Mouse (Mus musculus): Measurements from ENCODE around the gene Mbnl2. TPM values are rescaled to one million over a fixed set of nuclear protein-coding genes. Genes with fewer than 3 reads are reported as not detected.

Gene Mbnl2
- total and polyA plus RNA-seq, 3 experiments, result 24.4 to 158 (median 70.1) TPM

GRCm38 (mm10) chr14:120434831-120435230, 159.4 kb downstream of the Mbnl2 start:
- no peak for DNase-seq (ENCODE audit: low spot score)
- TF ChIP-seq GATA1 (IDR thresholded peaks at IDR 0.05; ENCODE audit: borderline replicate concordance, low read length) (no peak), GATA2 (IDR thresholded peaks at IDR 0.05; ENCODE audit: borderline replicate concordance, low read depth, low read length) (no peak), CTCF (IDR thresholded peaks at IDR 0.05; ENCODE audit: low read depth, low read length) (no peak), POLR2AphosphoS5 (IDR thresholded peaks at IDR 0.05; ENCODE audit: insufficient replicate concordance, low read depth, low read length) (no peak), TAL1 (conservative IDR thresholded peaks at IDR 0.05; ENCODE audit: low read depth, low read length) (no peak)
- Histone ChIP-seq H3K9me3 (replicated peaks) (no peaks in the 10 kb centered on the region; the same call in 1 of the 2 replicates), H3K36me3 (replicated peaks) (no peaks in the 10 kb centered on the region), H3K4me3 (ENCODE audit: low read depth, low read length) (no peak overlapping the region), H3K27me3 (ENCODE audit: insufficient read depth, low read length) (no peaks in the 10 kb centered on the region), H3K4me1 (ENCODE audit: insufficient read depth, low read depth, low read length) (no peaks in the 10 kb centered on the region)
- no peak for ATAC-seq (ENCODE audit: extremely low read depth, insufficient number of reproducible peaks, low FRiP score, poor library complexity, severe bottlenecking)

DNA sequence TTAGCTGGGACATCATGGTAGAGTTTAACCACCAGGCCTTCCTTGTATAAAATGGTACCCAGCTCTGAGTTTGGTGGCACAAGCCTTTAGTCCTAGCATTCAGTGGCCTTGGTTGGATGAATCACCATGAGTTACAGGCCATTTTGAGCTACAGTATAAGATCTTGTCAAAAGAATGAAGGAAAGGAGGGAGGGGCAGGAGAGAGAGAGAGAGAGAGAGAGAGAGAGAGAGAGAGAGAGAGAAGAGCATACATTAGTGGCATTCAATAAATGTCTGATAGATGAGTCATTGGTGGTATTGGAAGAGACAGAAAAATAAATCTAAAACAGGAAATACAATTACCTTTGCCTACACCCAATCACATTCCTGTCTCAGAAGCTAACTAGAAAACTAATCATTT, 165.2 kb downstream of the Mbnl2 start:
- DNase-seq (ENCODE audit: low spot score) (no peak), ATAC-seq (ENCODE audit: extremely low read depth, insufficient number of reproducible peaks, low FRiP score, poor library complexity, severe bottlenecking) (no peak)
- no peaks in the 10 kb centered on the region for H3K36me3 ChIP-seq (replicated peaks)
- no peaks in the 10 kb centered on the region for H3K27me3 ChIP-seq (ENCODE audit: insufficient read depth, low read length)
- TF ChIP-seq GATA2 (IDR thresholded peaks at IDR 0.05; ENCODE audit: borderline replicate concordance, low read depth, low read length), result no peak
- no peak for TF ChIP-seq TAL1 (conservative IDR thresholded peaks at IDR 0.05; ENCODE audit: low read depth, low read length)
- no peak for TF ChIP-seq CTCF (IDR thresholded peaks at IDR 0.05; ENCODE audit: low read depth, low read length)
- no peak for TF ChIP-seq POLR2AphosphoS5 (IDR thresholded peaks at IDR 0.05; ENCODE audit: insufficient replicate concordance, low read depth, low read length)
- no peak for TF ChIP-seq GATA1 (IDR thresholded peaks at IDR 0.05; ENCODE audit: borderline replicate concordance, low read length)
- H3K4me3 ChIP-seq (ENCODE audit: low read depth, low read length), result no peak overlapping the region
- no peaks in the 10 kb centered on the region for H3K4me1 ChIP-seq (ENCODE audit: insufficient read depth, low read depth, low read length)
- H3K9me3 ChIP-seq (replicated peaks), result peaks cover 5% of the 10 kb centered on the region

- Histone ChIP-seq H3K36me3 (replicated peaks) (no peaks in the 10 kb centered on the region), H3K9me3 (replicated peaks) (peaks cover 5% of the 10 kb centered on the region), H3K4me3 (ENCODE audit: low read depth, low read length) (no peak overlapping the region), H3K27me3 (ENCODE audit: insufficient read depth, low read length) (no peaks in the 10 kb centered on the region), H3K4me1 (ENCODE audit: insufficient read depth, low read depth, low read length) (no peaks in the 10 kb centered on the region)
- no peak for DNase-seq (ENCODE audit: low spot score)
- TF ChIP-seq GATA1 (IDR thresholded peaks at IDR 0.05; ENCODE audit: borderline replicate concordance, low read length) (no peak), GATA2 (IDR thresholded peaks at IDR 0.05; ENCODE audit: borderline replicate concordance, low read depth, low read length) (no peak), TAL1 (conservative IDR thresholded peaks at IDR 0.05; ENCODE audit: low read depth, low read length) (no peak), POLR2AphosphoS5 (IDR thresholded peaks at IDR 0.05; ENCODE audit: insufficient replicate concordance, low read depth, low read length) (no peak), CTCF (IDR thresholded peaks at IDR 0.05; ENCODE audit: low read depth, low read length) (no peak)
- ATAC-seq (ENCODE audit: extremely low read depth, insufficient number of reproducible peaks, low FRiP score, poor library complexity, severe bottlenecking), result no peak
Measured at GRCm38 (mm10) chr14:120441256-120441655, 165.8 kb downstream of the Mbnl2 start.

GRCm38 (mm10) chr14:120441836-120442235, 166.4 kb downstream of the Mbnl2 start:
- Histone ChIP-seq H3K27me3 (ENCODE audit: insufficient read depth, low read length) (no peaks in the 10 kb centered on the region), H3K9me3 (replicated peaks) (peaks cover 5% of the 10 kb centered on the region), H3K36me3 (replicated peaks) (no peaks in the 10 kb centered on the region), H3K4me1 (ENCODE audit: insufficient read depth, low read depth, low read length) (no peaks in the 10 kb centered on the region), H3K4me3 (ENCODE audit: low read depth, low read length) (no peak overlapping the region)
- ATAC-seq (ENCODE audit: extremely low read depth, insufficient number of reproducible peaks, low FRiP score, poor library complexity, severe bottlenecking) (no peak), DNase-seq (ENCODE audit: low spot score) (no peak)
- no peak for TF ChIP-seq GATA2 (IDR thresholded peaks at IDR 0.05; ENCODE audit: borderline replicate concordance, low read depth, low read length)

DNA sequence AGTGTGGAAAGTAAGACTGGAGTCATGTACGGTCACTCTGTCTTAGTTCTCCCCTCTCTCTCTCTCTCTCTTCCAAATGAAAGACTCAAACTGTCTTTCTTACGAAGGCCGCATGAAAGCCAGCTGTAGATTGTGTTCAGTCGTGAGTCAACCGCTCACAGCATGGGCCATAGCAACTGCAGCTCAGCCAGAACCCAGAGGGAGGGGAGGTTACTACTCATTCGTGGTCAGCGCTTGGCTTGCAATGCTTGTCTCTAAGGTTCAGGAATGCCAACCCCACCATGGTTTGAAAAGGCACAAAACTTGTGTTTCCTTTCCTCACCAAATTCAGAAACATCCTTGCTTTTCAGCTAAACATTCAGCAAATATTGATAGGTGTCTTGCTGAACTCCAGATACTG, 178.8 kb downstream of the Mbnl2 start:
- TF ChIP-seq CTCF (IDR thresholded peaks at IDR 0.05; ENCODE audit: low read depth, low read length), result no peak
- no peak for TF ChIP-seq POLR2AphosphoS5 (IDR thresholded peaks at IDR 0.05; ENCODE audit: insufficient replicate concordance, low read depth, low read length)
- TF ChIP-seq TAL1 (conservative IDR thresholded peaks at IDR 0.05; ENCODE audit: low read depth, low read length), result no peak
- no peak for TF ChIP-seq GATA2 (IDR thresholded peaks at IDR 0.05; ENCODE audit: borderline replicate concordance, low read depth, low read length)
- no peak for TF ChIP-seq GATA1 (IDR thresholded peaks at IDR 0.05; ENCODE audit: borderline replicate concordance, low read length)
- Histone ChIP-seq H3K9me3 (replicated peaks) (peaks cover 3% of the 10 kb centered on the region; the same call in 1 of the 2 replicates), H3K36me3 (replicated peaks) (no peaks in the 10 kb centered on the region), H3K4me3 (ENCODE audit: low read depth, low read length) (no peak overlapping the region), H3K4me1 (ENCODE audit: insufficient read depth, low read depth, low read length) (no peaks in the 10 kb centered on the region), H3K27me3 (ENCODE audit: insufficient read depth, low read length) (no peaks in the 10 kb centered on the region)
- DNase-seq (ENCODE audit: low spot score) (no peak), ATAC-seq (ENCODE audit: extremely low read depth, insufficient number of reproducible peaks, low FRiP score, poor library complexity, severe bottlenecking) (no peak)

DNA sequence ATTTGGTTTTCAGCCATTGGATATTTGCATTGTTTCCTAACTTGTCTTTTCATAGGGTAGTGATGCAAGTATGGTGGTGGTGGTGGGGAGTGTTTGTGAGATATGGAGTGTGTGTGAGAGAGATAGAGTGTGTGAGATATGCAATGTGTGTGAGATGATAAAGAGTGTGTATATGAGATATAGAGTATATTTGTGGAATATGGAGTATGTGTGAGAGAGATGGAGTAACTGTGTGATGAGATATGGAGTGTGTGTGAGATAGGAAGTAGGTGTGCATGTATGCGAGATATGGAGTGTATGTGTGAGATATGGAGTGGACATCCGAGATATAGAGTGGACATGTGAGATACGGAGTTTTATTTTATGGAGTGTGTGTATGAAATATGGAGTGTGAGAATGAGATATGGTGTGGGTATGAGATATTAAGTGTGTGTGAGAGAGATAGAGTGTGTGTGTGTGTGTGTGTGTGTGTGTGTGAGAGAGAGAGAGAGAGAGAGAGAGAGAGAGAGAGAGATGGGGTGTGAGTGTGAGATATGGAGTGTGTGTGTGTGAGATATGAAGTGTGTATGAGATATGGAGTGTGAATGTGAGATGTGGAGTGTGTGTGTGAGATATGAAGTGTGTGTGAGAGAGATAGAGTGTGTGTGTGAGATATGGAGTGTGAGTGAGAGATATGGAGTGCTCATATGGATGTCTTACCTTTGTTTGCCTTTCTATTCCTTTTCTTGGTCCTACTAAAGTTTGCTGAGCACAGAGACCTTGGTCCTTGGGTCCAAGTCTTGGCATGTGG, 188.7 kb downstream of the Mbnl2 start:
- DNase-seq (ENCODE audit: low spot score) (no peak), ATAC-seq (ENCODE audit: extremely low read depth, insufficient number of reproducible peaks, low FRiP score, poor library complexity, severe bottlenecking) (no peak)
- H3K27me3 ChIP-seq (ENCODE audit: insufficient read depth, low read length), result peaks cover 2% of the 10 kb centered on the region; the same call in 1 of the 2 replicates
- no peaks in the 10 kb centered on the region for H3K4me1 ChIP-seq (ENCODE audit: insufficient read depth, low read depth, low read length)
- H3K4me3 ChIP-seq (ENCODE audit: low read depth, low read length), result no peak overlapping the region
- H3K9me3 ChIP-seq (replicated peaks), result peaks cover 4% of the 10 kb centered on the region
- H3K36me3 ChIP-seq (replicated peaks), result no peaks in the 10 kb centered on the region
- no peak for TF ChIP-seq POLR2AphosphoS5 (IDR thresholded peaks at IDR 0.05; ENCODE audit: insufficient replicate concordance, low read depth, low read length)
- no peak for TF ChIP-seq CTCF (IDR thresholded peaks at IDR 0.05; ENCODE audit: low read depth, low read length)
- no peak for TF ChIP-seq GATA1 (IDR thresholded peaks at IDR 0.05; ENCODE audit: borderline replicate concordance, low read length)
- no peak for TF ChIP-seq GATA2 (IDR thresholded peaks at IDR 0.05; ENCODE audit: borderline replicate concordance, low read depth, low read length)
- no peak for TF ChIP-seq TAL1 (conservative IDR thresholded peaks at IDR 0.05; ENCODE audit: low read depth, low read length)

Data from G1E (cell line).